Mouse (Mus musculus) thymus, postnatal 10 days (tissue): ENCODE results near the gene Mymx.

Source experiments
- DNase-seq, 2 experiments: peaks; one replicate each; pipeline ENCODE4 v3.0.0; 2021; ENCODE audit warnings: low spot score in 2 of 2

Mymx gene

GRCm38 (mm10) chr17:45551816-45552451 is 50.0 kb downstream of the Mymx start:
- DNase-seq, result peak; percentile 74 to 84

- no peak for DNase-seq
Measured at GRCm38 (mm10) chr17:45551249-45551796, 50.6 kb downstream of the Mymx start.
